Mouse (Mus musculus): ENCODE measurements at regions not wholly inside any gene's neighbourhood (a gene's known extent, or its start where the extent isn't known, plus 50 kb on each side); places are given as distances from the start of the nearest gene placed in this dataset.
A peak's percentile ranks its signal among the peaks of the same experiment; 100 is the strongest.

DNA sequence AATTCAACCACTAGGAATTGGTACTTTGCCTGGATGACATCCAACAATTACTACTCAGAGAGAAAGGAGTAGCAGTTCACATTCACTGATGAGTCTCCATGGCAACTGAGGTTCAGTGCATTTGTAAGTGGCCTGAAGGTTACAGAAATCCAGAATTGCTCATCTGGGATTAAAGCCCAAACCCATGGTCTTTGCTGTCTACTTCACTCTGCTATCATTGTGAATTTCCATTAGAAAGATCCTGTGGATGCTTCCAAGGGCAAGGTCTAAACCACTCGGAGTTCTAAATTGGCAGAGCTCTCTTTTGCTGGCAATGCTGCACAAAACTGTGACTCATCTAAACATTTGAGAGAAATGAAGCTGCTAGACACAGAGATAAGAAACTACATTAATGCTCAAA, 319.9 kb upstream of the Tbl1x start:
- DNase-seq: no peak

DNA sequence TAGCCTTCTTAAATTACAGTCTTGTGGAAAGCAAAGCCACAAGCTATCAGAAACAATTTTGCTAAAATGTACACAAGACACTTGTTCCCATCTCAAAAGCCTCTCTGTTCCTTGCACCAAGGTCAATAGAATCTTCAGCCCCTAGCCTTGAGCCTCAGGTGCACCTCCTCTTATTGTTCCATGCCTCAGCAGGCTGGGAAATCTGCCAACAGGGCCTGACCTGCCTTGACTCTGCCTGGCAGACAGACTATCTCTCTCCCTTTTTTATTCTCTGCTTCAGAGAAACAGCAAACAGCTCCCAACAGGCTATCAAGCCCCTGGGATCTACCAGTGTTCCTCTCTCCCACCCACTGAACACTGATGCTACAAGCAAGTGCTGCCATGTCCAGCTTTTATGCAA, 302.1 kb upstream of the Tbl1x start:
- DNase-seq: peak; percentile 5

DNA sequence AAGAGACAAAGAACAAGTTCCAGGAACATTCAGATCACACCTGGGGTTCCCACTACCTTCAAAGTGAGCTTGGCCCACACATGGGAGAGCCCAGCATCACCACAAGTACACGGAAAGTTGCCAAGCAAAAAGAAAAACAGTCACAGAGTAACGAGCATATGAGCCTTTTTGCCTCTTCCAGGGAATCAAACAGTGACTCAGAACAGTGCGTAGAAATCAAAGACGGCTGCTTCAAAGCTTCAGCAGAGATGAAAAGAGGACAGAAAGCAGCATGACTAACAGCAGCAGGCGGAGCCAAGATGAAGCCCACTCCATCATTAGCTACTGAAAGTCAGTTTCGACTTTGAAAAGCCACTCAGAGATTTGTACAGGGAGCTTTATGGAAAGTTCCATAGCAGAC, 291.5 kb upstream of the Tbl1x start:
- no peak for DNase-seq
